Mouse (Mus musculus): ENCODE results near the gene Rflnb. TPM values are rescaled to one million over a fixed set of nuclear protein-coding genes. Genes with fewer than 3 reads are reported as not detected.

The Rflnb gene
- polyA plus RNA-seq, 1 experiment = 8.1 TPM

- no peak overlapping the region for H3K27ac ChIP-seq (ENCODE audit: insufficient read depth, low read length)
- TF ChIP-seq CTCF (IDR thresholded peaks at IDR 0.05; ENCODE audit: extremely low read depth, insufficient read depth, low read length) (peak; percentile 16; the same call in 1 of the 2 replicates), POLR2A (IDR thresholded peaks at IDR 0.05; ENCODE audit: extremely low read depth, insufficient read depth, low read length) (no peak)
- no peaks in the 10 kb centered on the region for H3K4me1 ChIP-seq (ENCODE audit: control insufficient read depth, insufficient read depth, low read length)
Measured at GRCm38 (mm10) chr11:76056487-76056886, 28.9 kb upstream of the Rflnb start.

DNA sequence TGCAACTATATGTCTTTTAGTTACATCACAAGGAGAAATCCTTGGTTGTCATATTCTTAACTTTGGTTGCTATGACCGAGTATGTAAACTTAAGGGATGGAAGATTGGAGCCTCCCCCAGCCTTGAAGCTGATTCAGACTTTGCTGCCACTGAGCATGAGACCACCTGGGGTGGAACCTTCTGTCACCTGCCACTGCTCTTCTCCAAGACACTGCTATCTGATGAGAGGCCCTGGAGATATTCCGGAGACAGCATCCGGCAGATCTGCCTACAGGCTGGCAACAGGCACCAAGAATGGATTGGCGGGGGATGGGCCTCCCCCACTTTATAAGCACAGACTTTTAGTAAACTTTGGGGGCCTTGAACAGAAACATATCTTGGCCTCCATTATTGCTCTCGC lies 24.9 kb upstream of the Rflnb start:
- Histone ChIP-seq H3K4me3 (ENCODE audit: insufficient read depth, low read length) (no peak overlapping the region), H3K4me1 (ENCODE audit: control insufficient read depth, insufficient read depth, low read length) (no peaks in the 10 kb centered on the region), H3K27ac (ENCODE audit: insufficient read depth, low read length) (no peak overlapping the region)
- TF ChIP-seq POLR2A (IDR thresholded peaks at IDR 0.05; ENCODE audit: extremely low read depth, insufficient read depth, low read length) (no peak), CTCF (IDR thresholded peaks at IDR 0.05; ENCODE audit: extremely low read depth, insufficient read depth, low read length) (no peak)

More at GRCm38 (mm10) chr11:76056487-76056886, 28.9 kb upstream of the Rflnb start:
- no peak overlapping the region for H3K4me3 ChIP-seq (ENCODE audit: insufficient read depth, low read length)

DNA sequence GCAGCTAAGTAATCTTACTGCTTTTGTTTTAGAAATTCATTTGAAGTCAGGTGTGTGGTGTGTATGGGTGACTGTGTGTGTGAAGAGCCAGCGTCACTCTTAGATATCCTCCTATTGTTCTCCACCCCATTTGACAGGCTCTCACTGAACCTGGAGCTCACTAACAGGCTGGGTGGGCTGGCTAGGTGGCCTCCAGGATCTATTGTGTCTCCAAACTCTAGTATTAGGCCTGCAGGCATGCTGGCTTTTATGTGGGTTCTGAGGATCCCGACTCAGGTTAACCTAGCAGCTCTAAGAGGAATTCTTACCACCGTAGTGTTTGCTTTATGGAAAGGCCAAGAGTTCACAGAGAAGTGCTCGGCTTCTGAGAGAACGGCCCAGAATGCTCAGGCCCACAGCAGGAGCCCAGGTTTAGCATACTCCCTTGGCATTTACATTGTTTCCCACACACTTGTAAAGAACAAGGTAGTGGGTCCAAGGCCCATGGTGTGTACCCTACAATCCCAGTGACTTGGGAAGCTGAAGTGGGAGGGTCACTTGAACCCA lies 23.5 kb upstream of the Rflnb start:
- no peak for TF ChIP-seq POLR2A (IDR thresholded peaks at IDR 0.05; ENCODE audit: extremely low read depth, insufficient read depth, low read length)
- H3K4me1 ChIP-seq (ENCODE audit: control insufficient read depth, insufficient read depth, low read length) = no peaks in the 10 kb centered on the region
- no peak overlapping the region for H3K4me3 ChIP-seq (ENCODE audit: insufficient read depth, low read length)
- H3K27ac ChIP-seq (ENCODE audit: insufficient read depth, low read length) = no peak overlapping the region

DNA sequence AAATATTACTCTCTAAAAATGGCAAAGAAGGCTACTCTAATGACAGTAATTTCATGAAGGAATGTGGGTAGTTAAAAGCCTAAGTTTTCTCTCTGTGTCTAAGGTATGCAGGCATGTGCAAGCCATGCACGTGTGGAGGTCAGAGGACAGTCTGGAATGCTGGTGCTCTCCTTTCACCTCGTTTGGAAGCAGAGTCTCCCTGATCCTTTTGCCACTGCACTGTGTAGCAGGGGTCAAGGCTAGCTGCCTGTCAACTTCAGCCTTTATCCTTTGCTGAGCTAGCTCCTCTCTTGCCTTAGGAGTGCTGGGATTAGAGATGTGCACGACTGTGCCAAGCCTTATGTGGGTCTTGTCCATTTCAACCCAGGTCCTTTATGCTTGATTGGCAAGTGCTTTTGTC lies 22.9 kb upstream of the Rflnb start:
- TF ChIP-seq CTCF (IDR thresholded peaks at IDR 0.05; ENCODE audit: extremely low read depth, insufficient read depth, low read length) = no peak
- TF ChIP-seq POLR2A (IDR thresholded peaks at IDR 0.05; ENCODE audit: extremely low read depth, insufficient read depth, low read length) = no peak
- Histone ChIP-seq H3K4me1 (ENCODE audit: control insufficient read depth, insufficient read depth, low read length) (no peaks in the 10 kb centered on the region), H3K4me3 (ENCODE audit: insufficient read depth, low read length) (no peak overlapping the region), H3K27ac (ENCODE audit: insufficient read depth, low read length) (no peak overlapping the region)

GRCm38 (mm10) chr11:76045367-76045766 lies 17.8 kb upstream of the Rflnb start:
- Histone ChIP-seq H3K4me3 (ENCODE audit: insufficient read depth, low read length) (no peak overlapping the region), H3K27ac (ENCODE audit: insufficient read depth, low read length) (no peak overlapping the region), H3K4me1 (ENCODE audit: control insufficient read depth, insufficient read depth, low read length) (peaks cover 4% of the 10 kb centered on the region)
- TF ChIP-seq CTCF (IDR thresholded peaks at IDR 0.05; ENCODE audit: extremely low read depth, insufficient read depth, low read length) = no peak
- TF ChIP-seq POLR2A (IDR thresholded peaks at IDR 0.05; ENCODE audit: extremely low read depth, insufficient read depth, low read length) = no peak

DNA sequence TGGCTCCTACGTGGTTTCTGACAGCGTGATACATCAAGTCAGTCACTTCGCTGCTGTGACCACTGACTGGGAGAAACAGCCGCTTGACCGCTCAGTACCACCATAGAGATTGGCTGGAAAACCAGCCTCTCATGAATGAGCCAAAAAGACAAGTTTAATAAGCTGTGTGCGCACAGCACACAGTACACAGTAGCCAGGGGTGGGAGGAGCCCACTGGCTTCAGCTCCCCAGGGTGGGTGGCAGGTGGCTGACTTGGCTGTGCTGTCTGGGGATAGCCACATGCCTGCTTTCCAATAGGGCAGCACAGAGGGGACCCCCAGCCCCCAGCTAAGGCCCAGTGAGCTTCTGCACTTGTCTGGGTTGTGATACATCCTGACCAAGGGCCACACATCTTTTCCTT lies 16.9 kb upstream of the Rflnb start:
- Histone ChIP-seq H3K4me3 (ENCODE audit: insufficient read depth, low read length) (no peak overlapping the region), H3K4me1 (ENCODE audit: control insufficient read depth, insufficient read depth, low read length) (peaks cover 4% of the 10 kb centered on the region), H3K27ac (ENCODE audit: insufficient read depth, low read length) (no peak overlapping the region)
- TF ChIP-seq POLR2A (IDR thresholded peaks at IDR 0.05; ENCODE audit: extremely low read depth, insufficient read depth, low read length) (no peak), CTCF (IDR thresholded peaks at IDR 0.05; ENCODE audit: extremely low read depth, insufficient read depth, low read length) (no peak)

GRCm38 (mm10) chr11:76042882-76043281 lies 15.3 kb upstream of the Rflnb start:
- TF ChIP-seq CTCF (IDR thresholded peaks at IDR 0.05; ENCODE audit: extremely low read depth, insufficient read depth, low read length) (no peak), POLR2A (IDR thresholded peaks at IDR 0.05; ENCODE audit: extremely low read depth, insufficient read depth, low read length) (0 out of 2 replicates have a peak, but pooled peaks have one; percentile 35)
- peaks cover 4% of the 10 kb centered on the region for H3K4me1 ChIP-seq (ENCODE audit: control insufficient read depth, insufficient read depth, low read length)
- H3K4me3 ChIP-seq (ENCODE audit: insufficient read depth, low read length) = no peak overlapping the region
- no peak overlapping the region for H3K27ac ChIP-seq (ENCODE audit: insufficient read depth, low read length)

DNA sequence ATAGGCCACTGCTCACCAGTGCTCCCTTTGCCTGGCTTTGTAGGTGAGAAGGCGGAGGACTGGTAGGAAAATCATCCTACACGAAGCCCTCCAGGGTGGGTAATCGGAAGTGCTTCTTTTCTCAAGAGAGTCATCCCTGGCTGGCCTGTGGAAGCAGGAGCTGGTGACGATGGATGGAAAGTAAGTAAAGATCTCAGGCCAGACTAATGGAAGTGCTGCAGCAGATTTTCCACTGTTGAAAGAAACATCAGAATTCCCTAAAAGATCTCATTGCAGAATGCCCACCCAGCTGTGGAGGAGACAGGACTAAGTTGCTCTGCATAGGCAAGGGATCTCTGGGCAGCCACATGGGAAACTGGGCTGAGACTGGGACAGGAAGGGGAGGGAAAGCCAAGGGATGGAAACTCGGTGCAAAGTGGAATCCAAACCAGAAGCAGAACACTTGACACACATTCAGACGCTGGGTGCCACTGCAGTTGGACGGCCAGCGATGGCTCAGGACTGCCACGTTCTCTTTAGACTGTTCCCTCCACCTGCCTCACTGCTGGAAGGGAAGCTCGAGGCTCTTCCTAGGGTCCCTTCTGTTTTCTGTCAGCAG lies 14.6 kb upstream of the Rflnb start:
- Histone ChIP-seq H3K4me1 (ENCODE audit: control insufficient read depth, insufficient read depth, low read length) (peaks cover 4% of the 10 kb centered on the region), H3K27ac (ENCODE audit: insufficient read depth, low read length) (peak overlapping the region; percentile 49; the same call in 1 of the 2 replicates), H3K4me3 (ENCODE audit: insufficient read depth, low read length) (no peak overlapping the region)
- no peak for TF ChIP-seq CTCF (IDR thresholded peaks at IDR 0.05; ENCODE audit: extremely low read depth, insufficient read depth, low read length)

- no peak overlapping the region for H3K27ac ChIP-seq (ENCODE audit: insufficient read depth, low read length)
- TF ChIP-seq POLR2A (IDR thresholded peaks at IDR 0.05; ENCODE audit: extremely low read depth, insufficient read depth, low read length) = no peak
- no peak for TF ChIP-seq CTCF (IDR thresholded peaks at IDR 0.05; ENCODE audit: extremely low read depth, insufficient read depth, low read length)
Measured at GRCm38 (mm10) chr11:76040761-76041376, 13.3 kb upstream of the Rflnb start.

GRCm38 (mm10) chr11:76040106-76040505 lies 12.5 kb upstream of the Rflnb start:
- H3K27ac ChIP-seq (ENCODE audit: insufficient read depth, low read length) = no peak overlapping the region

More at GRCm38 (mm10) chr11:76040761-76041376, 13.3 kb upstream of the Rflnb start:
- peaks cover 4% of the 10 kb centered on the region for H3K4me1 ChIP-seq (ENCODE audit: control insufficient read depth, insufficient read depth, low read length)
- no peak overlapping the region for H3K4me3 ChIP-seq (ENCODE audit: insufficient read depth, low read length)

More at GRCm38 (mm10) chr11:76040106-76040505, 12.5 kb upstream of the Rflnb start:
- Histone ChIP-seq H3K4me3 (ENCODE audit: insufficient read depth, low read length) (no peak overlapping the region), H3K4me1 (ENCODE audit: control insufficient read depth, insufficient read depth, low read length) (peaks cover 4% of the 10 kb centered on the region)
- TF ChIP-seq POLR2A (IDR thresholded peaks at IDR 0.05; ENCODE audit: extremely low read depth, insufficient read depth, low read length) (no peak), CTCF (IDR thresholded peaks at IDR 0.05; ENCODE audit: extremely low read depth, insufficient read depth, low read length) (no peak)
